Mouse (Mus musculus) midbrain, embryonic 14.5 days (tissue): ENCODE data around the gene Ube2f. TPM values are rescaled to one million over a fixed set of nuclear protein-coding genes. Genes with fewer than 3 reads are reported as not detected.

ENCODE experiments used
- polyA plus RNA-seq: library from polyadenylated mRNA; unstranded; fragments of >200 nt; fragmentation: Nextera tagmentation; extraction: Ambion mirVana; gene quantifications from 2 replicates; pipeline ENCODE4 v1.2.1, GENCODE M21; 2014

Gene Ube2f
- polyA plus RNA-seq, 1 experiment from 2014 or later, result 75.2 TPM

Other genes with a start within 250 kb of the Ube2f start
- 0.57 TPM in 1 of 2 replicates, not detected in the other for gene Rbm44, start 105.2 kb upstream of the Ube2f start, polyA plus RNA-seq
- 2.6 and 7.4 TPM in 2 replicates for gene Ramp1, start 70.5 kb upstream of the Ube2f start, polyA plus RNA-seq
- gene Scly, start 48.0 kb downstream of the Ube2f start, polyA plus RNA-seq, result 8.5 and 9.0 TPM in 2 replicates
- 0.11 and 0.22 TPM in 2 replicates for gene Espnl, start 71.8 kb downstream of the Ube2f start, polyA plus RNA-seq
- gene Klhl30, start 100.7 kb downstream of the Ube2f start, polyA plus RNA-seq, result not detected in 2 replicates
- 0.17 and 0.42 TPM in 2 replicates for gene Erfe, start 116.1 kb downstream of the Ube2f start, polyA plus RNA-seq
- gene Ilkap, start 148.5 kb downstream of the Ube2f start, polyA plus RNA-seq, result 132 and 141 TPM in 2 replicates
- 187 and 214 TPM in 2 replicates for gene Hes6, start 163.7 kb downstream of the Ube2f start, polyA plus RNA-seq
- 3.0 and 6.8 TPM in 2 replicates for gene Per2, start 209.0 kb downstream of the Ube2f start, polyA plus RNA-seq
- gene Traf3ip1, start 244.3 kb downstream of the Ube2f start, polyA plus RNA-seq, result 8.6 and 9.2 TPM in 2 replicates